ENCODE assay signal across 8 mouse cellular contexts in the genomic region with DNA sequence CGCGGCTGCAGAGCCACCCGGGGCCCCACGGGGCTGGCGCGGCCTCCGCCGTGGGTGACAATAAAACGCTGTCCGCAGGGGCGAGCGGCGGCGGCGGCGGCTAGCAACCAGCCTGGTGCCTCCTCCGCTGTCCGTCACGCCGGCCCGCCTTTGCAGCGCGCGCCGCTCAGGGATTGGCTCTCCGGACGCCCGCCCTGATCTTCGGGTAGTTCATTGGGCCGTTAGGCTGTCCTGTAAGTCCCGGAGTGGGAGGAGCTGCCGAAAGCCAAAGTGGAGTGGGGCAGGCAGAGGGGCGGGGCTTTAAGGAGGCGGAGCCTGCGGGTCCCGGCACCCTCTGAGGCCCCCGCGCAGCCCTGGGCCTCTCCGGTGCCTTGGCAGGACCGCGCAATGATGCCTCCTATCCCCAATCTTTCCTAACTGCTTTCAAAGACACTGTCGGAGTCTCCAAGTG. TPM values are rescaled to one million over a fixed set of nuclear protein-coding genes. Genes with fewer than 3 reads are reported as not detected.
DNase-seq lines count a peak whose midpoint lies in the region; ATAC-seq and TF ChIP-seq lines count a peak whose summit lies in the region.

A gene (minus strand): TSS at position 126 of the 451 bp plus-strand sequence.

- peak within 1 kb of the TSS; percentile 94 for H3K4me3 ChIP-seq in G1E (ENCODE audit: low read depth, low read length)
- peak within 1 kb of the TSS; percentile 94 for H3K4me3 ChIP-seq in forebrain, embryonic 16.5 days (replicated peaks; ENCODE audit: low read length)
- peak within 1 kb of the TSS; percentile 94 for H3K4me3 ChIP-seq in layer of hippocampus, adult 2 months
- H3K4me3 ChIP-seq in lung, embryonic 14.5 days (ENCODE audit: low read depth, low read length): peak within 1 kb of the TSS; percentile 80
- H3K4me3 ChIP-seq in olfactory bulb, adult 2 months (ENCODE audit: insufficient read depth, low read depth, low read length): peak within 1 kb of the TSS; percentile 64
- H3K4me3 ChIP-seq in thymus, adult 2 months (ENCODE audit: control insufficient read depth, insufficient read depth, low read length): peak within 1 kb of the TSS; percentile 84

- ATAC-seq in G1E (ENCODE audit: extremely low read depth, insufficient number of reproducible peaks, low FRiP score, poor library complexity, severe bottlenecking): peak; percentile 99
- peak; percentile 99 for ATAC-seq in forebrain, embryonic 16.5 days
- ATAC-seq in lung, embryonic 14.5 days (ENCODE audit: insufficient read depth): peak; percentile 99

- peaks cover 47% of the 10 kb centered on the region for H3K36me3 ChIP-seq in G1E (replicated peaks)
- H3K36me3 ChIP-seq in forebrain, embryonic 16.5 days (ENCODE audit: control insufficient read depth, insufficient read depth): peaks cover 7% of the 10 kb centered on the region; the same call in 1 of the 2 replicates
- H3K36me3 ChIP-seq in lung, embryonic 14.5 days (ENCODE audit: insufficient read depth): peaks cover 34% of the 10 kb centered on the region
- H3K36me3 ChIP-seq in thymus, adult 2 months (ENCODE audit: control insufficient read depth, insufficient read depth, low read length): peaks cover 3% of the 10 kb centered on the region; the same call in 1 of the 2 replicates

- H3K27ac ChIP-seq in forebrain, embryonic 16.5 days (ENCODE audit: low read length): peak within 1 kb of the TSS; percentile 77
- H3K27ac ChIP-seq in layer of hippocampus, adult 2 months: peak within 1 kb of the TSS; percentile 96
- peak within 1 kb of the TSS; percentile 67; the same call in 1 of the 2 replicates for H3K27ac ChIP-seq in lung, embryonic 14.5 days (ENCODE audit: low read depth)
- H3K27ac ChIP-seq in olfactory bulb, adult 2 months (ENCODE audit: insufficient read depth, low read depth, low read length): peak within 1 kb of the TSS; percentile 44
- no peak within 1 kb of the TSS for H3K27ac ChIP-seq in thymus, adult 2 months (ENCODE audit: control insufficient read depth, insufficient read depth, low read length)

- intact Hi-C loops in heart, postnatal 36 days (cut with DNase I): loop anchor here (5.0 kb wide), 2 partner anchors 144 to 174 kb away; a partner anchor contains a TSS

- no peak for TF ChIP-seq CTCF in G1E (IDR thresholded peaks at IDR 0.05; ENCODE audit: low read depth, low read length)
- TF ChIP-seq CTCF in layer of hippocampus, adult 2 months (conservative IDR thresholded peaks at IDR 0.05): no peak
- no peak for TF ChIP-seq CTCF in lung, embryonic 14.5 days (IDR thresholded peaks at IDR 0.05; ENCODE audit: low read depth)
- TF ChIP-seq CTCF in olfactory bulb, adult 2 months (IDR thresholded peaks at IDR 0.05; ENCODE audit: insufficient read depth, low read depth, low read length): no peak
- peak; percentile 19; the same call in 1 of the 2 replicates for TF ChIP-seq CTCF in thymus, adult 2 months (IDR thresholded peaks at IDR 0.05; ENCODE audit: borderline replicate concordance, control insufficient read depth, extremely low read depth, insufficient read depth, low read length, poor library complexity)

- no peaks in the 10 kb centered on the region for H3K9me3 ChIP-seq in G1E (replicated peaks)
- no peaks in the 10 kb centered on the region for H3K9me3 ChIP-seq in forebrain, embryonic 16.5 days (ENCODE audit: control insufficient read depth, low read length)
- H3K9me3 ChIP-seq in lung, embryonic 14.5 days (ENCODE audit: low read depth, low read length): no peaks in the 10 kb centered on the region

- H3K4me1 ChIP-seq in G1E (ENCODE audit: insufficient read depth, low read depth, low read length): peaks cover 29% of the 10 kb centered on the region
- peaks cover 14% of the 10 kb centered on the region for H3K4me1 ChIP-seq in forebrain, embryonic 16.5 days (replicated peaks; ENCODE audit: control insufficient read depth, insufficient read depth, low read length)
- no peaks in the 10 kb centered on the region; the same call in 1 of the 2 replicates for H3K4me1 ChIP-seq in lung, embryonic 14.5 days (ENCODE audit: insufficient read depth)
- H3K4me1 ChIP-seq in olfactory bulb, adult 2 months (ENCODE audit: control insufficient read depth, insufficient read depth, low read length): peaks cover 22% of the 10 kb centered on the region
- H3K4me1 ChIP-seq in thymus, adult 2 months (replicated peaks; ENCODE audit: control insufficient read depth, insufficient read depth, low read length): peaks cover 10% of the 10 kb centered on the region

- H3K27me3 ChIP-seq in G1E (ENCODE audit: insufficient read depth, low read length): no peaks in the 10 kb centered on the region
- H3K27me3 ChIP-seq in forebrain, embryonic 16.5 days (replicated peaks; ENCODE audit: control insufficient read depth, insufficient read depth, low read length): no peaks in the 10 kb centered on the region
- H3K27me3 ChIP-seq in lung, embryonic 14.5 days (ENCODE audit: insufficient read depth, low read length): no peaks in the 10 kb centered on the region
- H3K27me3 ChIP-seq in thymus, adult 2 months (ENCODE audit: control insufficient read depth, insufficient read depth, low read length): no peaks in the 10 kb centered on the region

- TF ChIP-seq POLR2A in olfactory bulb, adult 2 months (IDR thresholded peaks at IDR 0.05; ENCODE audit: insufficient read depth, low read depth, low read length): peak; percentile 95
- 0 out of 2 replicates have a peak, but pooled peaks have one; percentile 44 for TF ChIP-seq POLR2A in thymus, adult 2 months (IDR thresholded peaks at IDR 0.05; ENCODE audit: control insufficient read depth, extremely low read depth, insufficient read depth, low read length, poor library complexity)

- 0% methylated on average over 41 of the region's 42 CpGs for WGBS in forebrain, embryonic 16.5 days
- under 1% methylated on average over 42 of the region's 42 CpGs for whole genome bisulfite sequencing in lung, embryonic 14.5 days
- 0% methylated on average over 42 of the region's 42 CpGs for WGBS in olfactory bulb, adult 2 months
- WGBS in thymus, adult 2 months: under 1% methylated on average over 42 of the region's 42 CpGs

- peak; percentile 100 for DNase-seq in G1E (ENCODE audit: low spot score)
- DNase-seq in cerebellum, adult 18-20 months: peak; percentile 97 to 100
- peak; percentile 96 to 98 for DNase-seq in heart, postnatal 36 days
- DNase-seq in layer of hippocampus, adult 2 months (ENCODE audit: low spot score in 2 of 2): peak; percentile 96 to 98
- peak; percentile 99 for DNase-seq in lung, embryonic 14.5 days
- DNase-seq in thymus, adult 2 months: peak; percentile 99

- peak within 1 kb of the TSS; percentile 95 for H3K4me2 ChIP-seq in forebrain, embryonic 16.5 days (ENCODE audit: low read length)
- H3K4me2 ChIP-seq in lung, embryonic 14.5 days: peak within 1 kb of the TSS; percentile 90

- H3K9ac ChIP-seq in forebrain, embryonic 16.5 days (replicated peaks; ENCODE audit: low read depth, low read length): peak within 1 kb of the TSS; percentile 98
- peak within 1 kb of the TSS; percentile 86 for H3K9ac ChIP-seq in lung, embryonic 14.5 days

RNA-seq across cellular contexts. Expression of the gene that starts here (rescaled TPM):
- total RNA-seq in G1E (2014; fragmentation: Nextera tagmentation): 6.1 and 10.4 TPM in 2 replicates
- 7.9 and 8.8 TPM in 2 replicates for total RNA-seq in G1E (2017)
- 26.2 and 30.1 TPM in 2 replicates for polyA plus RNA-seq in G1E (2012)
- polyA plus RNA-seq in forebrain, embryonic 16.5 days (2015; fragmentation: Nextera tagmentation; extraction: Ambion mirVana): 32.9 and 33.8 TPM in 2 replicates
- 10 to 100 TPM in 1 of 2 experiments, 1 to 10 TPM in 1; 9.6 to 11.5 TPM for total RNA-seq in heart, postnatal 36 days (2021)
- total RNA-seq in layer of hippocampus, adult 2 months (2021): 10 to 100 TPM; 35.6 to 37.0 TPM
- 22.1 and 27.3 TPM in 2 replicates for polyA plus RNA-seq in lung, embryonic 14.5 days (2014; fragmentation: Nextera tagmentation; extraction: Ambion mirVana)
- not detected in 2 replicates for polyA plus RNA-seq in olfactory bulb, adult 2 months (2012; ENCODE audit: insufficient read depth, insufficient read length, low replicate concordance, missing spikeins)
- polyA plus RNA-seq in thymus, adult 2 months (2012; rRNA removed): 10.8 and 12.4 TPM in 2 replicates
